Mouse (Mus musculus): Measurements from ENCODE around the gene Mkln1.

DNA sequence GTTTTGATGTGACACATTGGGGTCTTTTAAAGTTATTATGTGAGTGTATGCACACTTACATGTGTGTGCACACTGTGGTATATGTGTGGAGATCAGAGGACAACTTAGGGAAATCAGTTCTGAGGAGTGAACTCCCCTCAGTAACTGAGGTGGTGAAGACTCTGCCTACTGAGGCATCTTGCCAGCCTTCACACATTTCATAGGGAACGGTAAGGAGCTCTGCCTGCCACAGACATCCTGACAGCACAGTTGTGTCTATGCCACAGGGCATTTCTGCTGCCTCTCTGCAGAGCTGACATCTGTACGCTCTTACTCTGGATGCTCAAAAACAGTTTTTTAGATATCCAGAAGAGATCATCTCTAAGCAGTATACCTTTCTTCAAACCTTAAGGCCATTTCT lies 97.7 kb downstream of the Mkln1 start:
- no peak for TF ChIP-seq CTCF (IDR thresholded peaks at IDR 0.05; ENCODE audit: extremely low read depth, insufficient read depth, insufficient read length, insufficient replicate concordance)
- TF ChIP-seq POLR2A (IDR thresholded peaks at IDR 0.05; ENCODE audit: low read depth, low read length) = no peak

Measured in spleen, adult 2 months (tissue).